Mouse (Mus musculus) midbrain, embryonic 16.5 days (tissue): ENCODE results near the gene Plppr3. TPM values are rescaled to one million over a fixed set of nuclear protein-coding genes. Genes with fewer than 3 reads are reported as not detected.
A peak's percentile ranks its signal among the peaks of the same experiment; 100 is the strongest.
"Not testable (repeated sequence)": the region's sequence is repeated elsewhere in the genome, so short reads cannot be mapped to it uniquely, and the experiment has no call there.

ENCODE experiments used
- ATAC-seq: fragments of 200-750 bp; cut with Nextera tagmentation; 2 replicates; pipeline ENCODE4 v1.8.0; 2017; ENCODE audit warnings: moderate TSS enrichment
- H3K27ac ChIP-seq: fragments of 300-500 bp; sonication (generic); 2 replicates; pipeline ENCODE4 v1.5.1; 2014; ENCODE audit warnings: mild to moderate bottlenecking, low read length, mixed read lengths
- H3K27me3 ChIP-seq: fragments of 300-500 bp; sonication (generic); 2 replicates; pipeline ENCODE4 v1.6.1; 2014; ENCODE audit warnings: low read depth, low read length, mixed read lengths; ENCODE audit not compliant: control insufficient read depth, insufficient read depth
- H3K36me3 ChIP-seq: fragments of 300-500 bp; sonication (generic); 2 replicates; pipeline ENCODE4 v1.6.1; 2014; ENCODE audit warnings: mild to moderate bottlenecking, low read length, moderate library complexity, mixed read lengths; ENCODE audit not compliant: control insufficient read depth, insufficient read depth
- H3K4me1 ChIP-seq: fragments of 300-500 bp; sonication (generic); 2 replicates; pipeline ENCODE4 v1.6.1; 2014; ENCODE audit warnings: mild to moderate bottlenecking, low read length, mixed read lengths; ENCODE audit not compliant: control insufficient read depth, insufficient read depth
- H3K4me2 ChIP-seq: fragments of 300-500 bp; sonication (generic); 2 replicates; pipeline ENCODE4 v1.6.1; 2014; ENCODE audit warnings: mild to moderate bottlenecking, low read length, mixed read lengths
- H3K4me3 ChIP-seq: fragments of 300-500 bp; sonication (generic); 2 replicates; pipeline ENCODE4 v1.5.1; 2014; ENCODE audit warnings: low read depth, mild to moderate bottlenecking, low read length, moderate library complexity, mixed read lengths
- H3K9ac ChIP-seq: fragments of 300-500 bp; sonication (generic); 2 replicates; pipeline ENCODE4 v1.6.1; 2014; ENCODE audit warnings: low read depth, low read length, mixed read lengths
- H3K9me3 ChIP-seq: fragments of 300-500 bp; sonication (generic); replicated peaks from 2 replicates; pipeline ENCODE4 v1.6.1; 2014; ENCODE audit warnings: mild to moderate bottlenecking, low read length, mixed read lengths; ENCODE audit not compliant: control insufficient read depth, poor library complexity, severe bottlenecking
- WGBS: fragments of 180-500 bp; shearing (Covaris S2); extraction: QIAGEN DNeasy Blood & Tissue Kit; methylation state at CpG from one replicate; pipeline ENCODE4 v1.1.7; 2014; 5-methylcytosine and 5-hydroxymethylcytosine counted together
- polyA plus RNA-seq: library from polyadenylated mRNA; unstranded; fragments of >200 nt; fragmentation: Nextera tagmentation; extraction: Ambion mirVana; gene quantifications from 2 replicates; pipeline ENCODE4 v1.2.1, GENCODE M21; 2015

The Plppr3 gene
- polyA plus RNA-seq, 1 experiment from 2014 or later: 471 TPM

DNA sequence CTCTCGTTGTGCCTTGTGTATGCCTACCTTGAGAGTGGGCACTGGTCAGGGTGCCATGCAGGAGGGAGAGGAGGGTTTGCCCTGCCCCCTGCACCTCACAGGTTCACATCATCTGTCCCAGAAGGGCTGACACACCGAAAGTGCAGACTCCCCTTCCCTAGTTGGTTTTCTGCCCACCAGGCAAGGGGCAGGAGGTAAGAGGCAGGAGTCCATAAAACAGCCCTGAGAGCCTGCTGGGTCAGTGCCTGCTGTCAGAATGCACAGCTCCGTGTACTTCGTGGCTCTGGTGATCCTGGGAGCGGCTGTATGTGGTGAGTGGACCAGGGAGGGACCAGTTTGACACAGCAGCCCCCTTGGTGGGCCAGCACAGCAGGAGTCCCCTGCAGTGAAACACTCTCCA, 16.2 kb upstream of the Plppr3 start, which contains the start of gene Cfd:
TSS of gene Cfd (plus strand) at position 184 of the 400 bp plus-strand sequence.
- H3K36me3 ChIP-seq: peaks cover 3% of the 10 kb centered on the region
- 32% methylated on average over 5 of the region's 5 CpGs for WGBS
- H3K4me2 ChIP-seq: no peak within 1 kb of the TSS
- no peaks in the 10 kb centered on the region for H3K27me3 ChIP-seq
- H3K4me3 ChIP-seq: no peak within 1 kb of the TSS
- H3K9me3 ChIP-seq: no peaks in the 10 kb centered on the region
- no peak for ATAC-seq
- H3K27ac ChIP-seq: no peak within 1 kb of the TSS
- no peak within 1 kb of the TSS for H3K9ac ChIP-seq
- H3K4me1 ChIP-seq: no peaks in the 10 kb centered on the region

DNA sequence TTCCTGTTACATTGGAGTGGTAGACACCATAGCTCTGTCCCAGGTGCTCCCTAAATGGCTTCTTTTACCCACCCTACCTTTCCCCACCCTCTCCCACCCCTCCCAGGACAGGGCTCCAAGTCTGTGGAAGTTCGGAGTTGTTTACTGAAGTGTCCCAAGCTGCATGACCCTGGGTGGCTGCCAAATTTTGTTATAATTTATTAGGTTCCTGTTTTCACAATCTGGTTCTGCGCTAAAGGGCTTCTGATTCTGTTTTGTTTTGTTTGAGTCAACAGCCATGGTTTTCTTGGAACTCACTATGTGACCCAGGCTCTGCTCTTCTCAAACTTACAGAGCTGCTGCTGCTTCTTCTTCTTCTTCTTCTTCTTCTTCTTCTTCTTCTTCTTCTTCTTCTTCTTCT, 15.0 kb upstream of the Plppr3 start:
- Histone ChIP-seq H3K27me3 (no peaks in the 10 kb centered on the region), H3K4me1 (no peaks in the 10 kb centered on the region), H3K4me2 (no peak overlapping the region), H3K9me3 (no peaks in the 10 kb centered on the region), H3K36me3 (no peaks in the 10 kb centered on the region), H3K4me3 (no peak overlapping the region), H3K9ac (no peak overlapping the region), H3K27ac (no peak overlapping the region)
- WGBS: 90% methylated on average over 2 of the region's 2 CpGs
- no peak for ATAC-seq

DNA sequence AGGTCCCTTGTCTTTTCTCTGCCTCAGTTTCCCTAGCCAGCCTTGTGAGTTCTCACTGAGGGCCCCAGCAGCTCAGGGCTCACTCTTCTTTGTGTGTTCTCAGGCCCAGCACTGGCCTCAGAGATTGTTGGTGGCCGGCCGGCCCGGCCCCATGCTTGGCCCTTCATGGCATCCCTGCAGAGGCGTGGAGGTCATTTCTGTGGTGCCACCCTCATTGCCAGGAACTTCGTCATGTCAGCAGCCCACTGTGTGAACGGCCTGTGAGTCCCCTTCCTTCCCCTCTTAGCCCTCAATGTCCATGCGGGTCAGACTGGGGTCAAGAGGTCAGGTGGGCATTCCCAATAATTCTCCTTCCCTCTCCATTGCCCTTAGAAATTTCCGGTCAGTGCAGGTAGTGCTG, 12.2 kb upstream of the Plppr3 start:
- 89% methylated on average over 8 of the region's 8 CpGs for WGBS
- H3K27ac ChIP-seq: no peak overlapping the region
- no peak overlapping the region for H3K4me2 ChIP-seq
- no peak for ATAC-seq
- H3K4me1 ChIP-seq: no peaks in the 10 kb centered on the region
- no peak overlapping the region for H3K9ac ChIP-seq
- no peaks in the 10 kb centered on the region for H3K36me3 ChIP-seq
- no peak overlapping the region for H3K4me3 ChIP-seq
- 0 out of 2 replicates have a peak, but pooled peaks cover 4% of the 10 kb centered on the region for H3K27me3 ChIP-seq
- H3K9me3 ChIP-seq: no peaks in the 10 kb centered on the region

DNA sequence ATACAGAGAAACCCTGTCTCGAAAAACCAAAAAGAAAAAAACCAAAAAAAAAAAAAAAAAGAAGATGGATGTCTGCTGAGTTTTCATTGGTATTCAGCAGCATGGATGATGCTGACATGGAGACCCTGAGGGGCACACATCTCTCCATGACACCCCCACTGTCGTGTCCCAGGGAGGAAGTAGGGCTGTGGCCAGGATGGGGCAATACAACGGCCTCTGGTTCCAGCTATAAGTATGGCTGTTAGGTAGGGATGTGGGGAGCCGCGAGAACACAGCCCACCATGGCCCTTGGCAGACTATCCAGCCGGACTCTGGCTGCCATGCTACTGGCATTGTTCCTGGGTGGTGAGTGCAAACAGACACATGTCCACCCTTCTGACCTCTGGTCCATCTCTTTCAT, 11.6 kb upstream of the Plppr3 start, which contains the start of gene Elane:
TSS of gene Elane (plus strand) at position 194 of the 400 bp plus-strand sequence.
- Histone ChIP-seq H3K4me2 (no peak within 1 kb of the TSS), H3K27ac (no peak within 1 kb of the TSS), H3K27me3 (peaks cover 6% of the 10 kb centered on the region; the same call in 1 of the 2 replicates), H3K9ac (no peak within 1 kb of the TSS), H3K4me1 (no peaks in the 10 kb centered on the region), H3K36me3 (no peaks in the 10 kb centered on the region), H3K9me3 (no peaks in the 10 kb centered on the region), H3K4me3 (no peak within 1 kb of the TSS)
- WGBS: 86% methylated on average over 6 of the region's 6 CpGs
- no peak for ATAC-seq

DNA sequence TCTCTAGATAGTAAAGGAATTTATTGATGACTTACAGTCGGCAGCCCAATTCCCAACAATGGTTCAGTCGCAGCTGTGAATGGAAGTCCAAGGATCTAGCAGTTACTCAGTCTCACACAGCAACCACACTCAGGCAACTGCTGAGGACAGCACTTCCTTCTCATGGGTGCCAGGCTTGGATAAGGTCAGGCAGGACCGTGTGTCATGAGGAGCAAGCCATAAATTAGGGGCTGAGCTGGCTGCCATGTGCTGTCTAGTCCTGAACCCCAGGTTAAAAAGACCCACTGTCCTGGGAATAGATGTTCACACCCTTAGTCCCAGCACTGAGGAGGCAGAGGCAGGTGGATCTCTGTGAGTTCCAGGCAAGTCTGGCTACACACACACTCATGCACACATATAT, 10.5 kb upstream of the Plppr3 start:
- not testable (repeated sequence) for H3K9ac ChIP-seq, H3K27ac ChIP-seq, H3K36me3 ChIP-seq, H3K4me1 ChIP-seq, H3K4me2 ChIP-seq, ATAC-seq, H3K9me3 ChIP-seq, H3K4me3 ChIP-seq, H3K27me3 ChIP-seq
- 83% methylated on average over 2 of the region's 3 CpGs for WGBS

DNA sequence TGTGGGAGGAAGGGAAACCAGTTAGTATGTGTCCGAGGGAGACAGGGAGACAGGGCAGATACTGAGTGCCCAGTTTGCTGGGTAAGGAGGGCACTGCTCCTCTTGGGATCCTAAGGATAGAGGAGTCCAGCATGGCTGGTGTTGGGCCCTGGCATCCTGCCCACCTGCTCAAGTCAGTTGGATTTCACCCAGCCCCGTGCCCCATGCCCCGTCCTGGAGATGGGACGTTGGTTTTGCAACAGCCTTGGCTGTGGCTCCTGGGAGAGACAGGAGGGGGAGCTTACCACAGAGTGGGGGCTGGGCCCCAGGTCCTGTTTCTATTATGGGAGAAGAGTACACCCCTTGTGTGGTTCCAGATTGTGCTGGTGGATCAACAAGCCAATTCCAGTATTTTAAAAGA, 10.0 kb upstream of the Plppr3 start:
- 72% methylated on average over 4 of the region's 4 CpGs for WGBS
- H3K27ac ChIP-seq: no peak overlapping the region
- no peak for ATAC-seq
- no peak overlapping the region for H3K4me3 ChIP-seq
- H3K27me3 ChIP-seq: peaks cover 6% of the 10 kb centered on the region; the same call in 1 of the 2 replicates
- no peak overlapping the region for H3K4me2 ChIP-seq
- H3K36me3 ChIP-seq: no peaks in the 10 kb centered on the region
- no peaks in the 10 kb centered on the region for H3K9me3 ChIP-seq
- H3K4me1 ChIP-seq: no peaks in the 10 kb centered on the region
- no peak overlapping the region for H3K9ac ChIP-seq

DNA sequence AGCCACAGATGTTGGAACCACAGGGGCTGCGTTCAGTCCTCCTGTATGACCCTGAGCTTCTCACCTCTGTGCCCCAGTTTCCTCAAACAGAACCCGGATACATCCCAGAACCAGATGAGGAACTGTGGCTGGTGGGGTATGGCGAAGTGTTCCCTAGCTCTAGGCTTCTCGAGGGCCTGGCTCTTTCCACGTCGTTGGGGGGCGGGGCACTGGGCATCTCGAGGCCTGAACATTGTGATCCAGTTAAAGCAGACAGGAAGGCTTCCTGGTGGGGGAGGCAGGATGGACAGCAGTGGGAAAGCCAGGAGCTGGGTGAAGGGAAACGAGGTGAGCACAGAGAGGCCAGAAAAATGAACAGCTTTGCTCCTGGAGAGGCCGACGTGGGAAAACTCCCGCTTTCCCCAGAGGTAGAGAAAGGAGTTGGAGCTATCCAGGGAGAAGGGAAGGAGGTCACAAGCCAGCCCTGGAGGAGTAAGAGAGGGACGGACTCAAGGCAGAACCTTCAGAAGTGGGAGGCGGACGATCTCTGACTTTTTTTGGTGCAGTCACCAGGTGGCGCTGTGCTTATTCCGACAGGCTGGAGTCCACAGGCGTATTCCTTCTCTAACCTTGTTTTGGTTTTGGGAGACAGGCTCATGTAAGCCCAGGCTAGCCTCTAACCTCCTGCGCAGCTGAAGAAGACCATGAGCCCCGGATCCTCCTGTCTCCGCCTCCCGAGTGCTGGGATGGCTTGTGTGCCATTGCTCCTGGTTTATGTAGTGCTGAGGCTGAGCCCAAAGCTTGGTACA, 9.1 kb upstream of the Plppr3 start:
- 14% methylated on average over 22 of the region's 22 CpGs for WGBS
- peak; percentile 18; the same call in 1 of the 2 replicates for ATAC-seq

DNA sequence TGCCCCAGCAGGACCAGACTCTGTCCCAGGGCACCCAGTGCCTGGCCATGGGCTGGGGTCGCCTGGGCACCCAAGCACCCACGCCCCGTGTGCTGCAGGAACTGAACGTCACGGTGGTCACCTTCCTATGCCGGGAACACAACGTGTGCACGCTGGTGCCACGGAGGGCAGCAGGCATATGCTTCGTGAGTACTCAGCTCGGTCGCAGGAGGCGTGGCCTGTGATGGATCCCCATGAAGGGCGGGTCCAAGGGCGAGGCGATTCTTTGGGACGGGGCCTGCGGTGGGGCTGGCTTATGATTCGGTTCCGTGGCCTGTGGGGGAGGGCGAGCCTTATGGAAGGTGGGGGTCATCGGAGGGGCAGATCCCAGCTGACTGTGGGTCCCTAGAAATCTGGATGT, 7.5 kb upstream of the Plppr3 start:
- Histone ChIP-seq H3K9me3 (no peaks in the 10 kb centered on the region), H3K4me2 (peak overlapping the region; percentile 2; the same call in 1 of the 2 replicates), H3K9ac (no peak overlapping the region), H3K27me3 (peaks cover 6% of the 10 kb centered on the region; the same call in 1 of the 2 replicates), H3K4me1 (no peaks in the 10 kb centered on the region), H3K27ac (no peak overlapping the region), H3K36me3 (no peaks in the 10 kb centered on the region), H3K4me3 (no peak overlapping the region)
- WGBS: 7% methylated on average over 22 of the region's 22 CpGs
- peak; percentile 34; the same call in 1 of the 2 replicates for ATAC-seq

More for the DNA sequence above, 9.1 kb upstream of the Plppr3 start:
- H3K9ac ChIP-seq: no peak overlapping the region
- no peaks in the 10 kb centered on the region for H3K4me1 ChIP-seq
- H3K4me3 ChIP-seq: no peak overlapping the region
- H3K36me3 ChIP-seq: no peaks in the 10 kb centered on the region
- no peaks in the 10 kb centered on the region for H3K9me3 ChIP-seq
- H3K27me3 ChIP-seq: peaks cover 6% of the 10 kb centered on the region; the same call in 1 of the 2 replicates
- H3K27ac ChIP-seq: no peak overlapping the region
- H3K4me2 ChIP-seq: no peak overlapping the region

DNA sequence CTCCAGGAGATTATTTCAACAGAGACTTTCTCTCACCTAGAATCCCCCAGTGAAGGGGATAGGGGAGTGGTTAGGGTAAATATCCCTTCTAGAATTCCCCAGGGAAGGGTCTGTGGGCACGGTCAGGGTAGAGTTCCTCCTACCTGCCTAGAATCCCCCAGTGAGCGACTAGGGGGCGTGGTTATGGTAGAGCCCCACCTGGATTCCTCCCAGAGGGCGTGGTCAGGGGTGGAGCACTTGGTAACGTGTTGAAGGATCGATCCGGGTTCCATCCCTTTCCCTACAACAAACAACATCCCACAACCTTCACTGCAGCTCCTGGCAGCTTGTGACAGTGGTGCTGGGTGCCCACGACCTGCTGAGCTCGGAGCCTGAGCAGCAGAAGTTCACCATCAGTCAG, 6.3 kb upstream of the Plppr3 start:
- Histone ChIP-seq H3K27ac (no peak overlapping the region), H3K4me1 (peaks cover under 1% of the 10 kb centered on the region; the same call in 1 of the 2 replicates), H3K9me3 (no peaks in the 10 kb centered on the region), H3K4me3 (no peak overlapping the region), H3K36me3 (no peaks in the 10 kb centered on the region), H3K4me2 (no peak overlapping the region), H3K27me3 (peaks cover 6% of the 10 kb centered on the region; the same call in 1 of the 2 replicates), H3K9ac (no peak overlapping the region)
- no peak for ATAC-seq
- 20% methylated on average over 9 of the region's 9 CpGs for WGBS
